Mouse (Mus musculus): ENCODE data around the gene Ptprh. TPM values are rescaled to one million over a fixed set of nuclear protein-coding genes. Genes with fewer than 3 reads are reported as not detected.

Ptprh gene
- polyA plus RNA-seq, 2 experiments: 0.03 TPM; not detected in 1

GRCm38 (mm10) chr7:4503858-4504257 is 100.0 kb downstream of the Ptprh start:
- no peak for TF ChIP-seq POLR2A (IDR thresholded peaks at IDR 0.05; ENCODE audit: borderline replicate concordance, extremely low read depth, insufficient read depth, insufficient read length)
- peaks cover 17% of the 10 kb centered on the region for H3K4me1 ChIP-seq (ENCODE audit: control insufficient read depth, insufficient read depth, low read length)
- ATAC-seq (ENCODE audit: low FRiP score, low read depth) (no peak), DNase-seq (ENCODE audit: low spot score) (no peak)
- no peaks in the 10 kb centered on the region for H3K27me3 ChIP-seq (ENCODE audit: control insufficient read depth, insufficient read depth, low read length)
- 75% methylated on average over 5 of the region's 5 CpGs for WGBS
- H3K27ac ChIP-seq (replicated peaks; ENCODE audit: low read depth, low read length): no peak overlapping the region
- no peaks in the 10 kb centered on the region for H3K36me3 ChIP-seq (ENCODE audit: control insufficient read depth, insufficient read depth, low read length)
- H3K4me2 ChIP-seq (replicated peaks; ENCODE audit: low read depth, low read length, severe bottlenecking): no peak overlapping the region
- H3K9ac ChIP-seq (ENCODE audit: low read depth, low read length, severe bottlenecking): no peak overlapping the region
- H3K9me3 ChIP-seq (ENCODE audit: control insufficient read depth, low read length): no peaks in the 10 kb centered on the region
- H3K4me3 ChIP-seq (replicated peaks; ENCODE audit: low read length): no peak overlapping the region

- Histone ChIP-seq H3K9ac (ENCODE audit: low read depth, low read length, severe bottlenecking) (no peak overlapping the region), H3K4me3 (replicated peaks; ENCODE audit: low read length) (no peak overlapping the region), H3K27ac (replicated peaks; ENCODE audit: low read depth, low read length) (no peak overlapping the region), H3K36me3 (ENCODE audit: control insufficient read depth, insufficient read depth, low read length) (no peaks in the 10 kb centered on the region), H3K27me3 (ENCODE audit: control insufficient read depth, insufficient read depth, low read length) (no peaks in the 10 kb centered on the region), H3K9me3 (ENCODE audit: control insufficient read depth, low read length) (no peaks in the 10 kb centered on the region), H3K4me1 (ENCODE audit: control insufficient read depth, insufficient read depth, low read length) (peaks cover 24% of the 10 kb centered on the region), H3K4me2 (replicated peaks; ENCODE audit: low read depth, low read length, severe bottlenecking) (no peak overlapping the region)
- ATAC-seq (ENCODE audit: low FRiP score, low read depth): no peak
- WGBS: 85% methylated on average over 4 of the region's 4 CpGs
- no peak for DNase-seq (ENCODE audit: low spot score)
- TF ChIP-seq POLR2A (IDR thresholded peaks at IDR 0.05; ENCODE audit: borderline replicate concordance, extremely low read depth, insufficient read depth, insufficient read length): no peak
These were observed 100.7 kb downstream of the Ptprh start for GRCm38 (mm10) chr7:4503100-4503499.

GRCm38 (mm10) chr7:4502421-4503090 is 101.3 kb downstream of the Ptprh start:
- TF ChIP-seq POLR2A (IDR thresholded peaks at IDR 0.05; ENCODE audit: borderline replicate concordance, extremely low read depth, insufficient read depth, insufficient read length): no peak
- peak; percentile 78 for DNase-seq (ENCODE audit: low spot score)
- no peak overlapping the region; the same call in 1 of the 2 replicates for H3K27ac ChIP-seq (replicated peaks; ENCODE audit: low read depth, low read length)

GRCm38 (mm10) chr7:4501558-4502397 is 102.1 kb downstream of the Ptprh start, which contains the start of gene Ppp1r12c:
Ppp1r12c (minus strand) TSS chr7:4501680.
- TF ChIP-seq POLR2A (IDR thresholded peaks at IDR 0.05; ENCODE audit: borderline replicate concordance, extremely low read depth, insufficient read depth, insufficient read length): 0 out of 2 replicates have a peak, but pooled peaks have one; percentile 43
- H3K27me3 ChIP-seq (ENCODE audit: control insufficient read depth, insufficient read depth, low read length): no peaks in the 10 kb centered on the region
- H3K4me2 ChIP-seq (replicated peaks; ENCODE audit: low read depth, low read length, severe bottlenecking): peak within 1 kb of the TSS; percentile 73
- peaks cover 29% of the 10 kb centered on the region for H3K4me1 ChIP-seq (ENCODE audit: control insufficient read depth, insufficient read depth, low read length)
- ATAC-seq (ENCODE audit: low FRiP score, low read depth) (peak; percentile 94), DNase-seq (ENCODE audit: low spot score) (peak; percentile 94)
- WGBS: under 1% methylated on average over 40 of the region's 62 CpGs
- peaks cover 8% of the 10 kb centered on the region for H3K36me3 ChIP-seq (ENCODE audit: control insufficient read depth, insufficient read depth, low read length)
- no peaks in the 10 kb centered on the region for H3K9me3 ChIP-seq (ENCODE audit: control insufficient read depth, low read length)
- peak within 1 kb of the TSS; percentile 88 for H3K27ac ChIP-seq (replicated peaks; ENCODE audit: low read depth, low read length)
- H3K4me3 ChIP-seq (replicated peaks; ENCODE audit: low read length): peak within 1 kb of the TSS; percentile 78
- H3K9ac ChIP-seq (ENCODE audit: low read depth, low read length, severe bottlenecking): peak within 1 kb of the TSS; percentile 91

More at GRCm38 (mm10) chr7:4502421-4503090, 101.3 kb downstream of the Ptprh start:
- H3K4me3 ChIP-seq (replicated peaks; ENCODE audit: low read length): peak overlapping the region; percentile 78
- no peaks in the 10 kb centered on the region for H3K9me3 ChIP-seq (ENCODE audit: control insufficient read depth, low read length)
- peaks cover 29% of the 10 kb centered on the region for H3K4me1 ChIP-seq (ENCODE audit: control insufficient read depth, insufficient read depth, low read length)
- ATAC-seq (ENCODE audit: low FRiP score, low read depth): 0 out of 2 replicates have a peak, but pooled peaks have one; percentile 15
- H3K27me3 ChIP-seq (ENCODE audit: control insufficient read depth, insufficient read depth, low read length): no peaks in the 10 kb centered on the region
- no peaks in the 10 kb centered on the region for H3K36me3 ChIP-seq (ENCODE audit: control insufficient read depth, insufficient read depth, low read length)
- peak overlapping the region; percentile 73 for H3K4me2 ChIP-seq (replicated peaks; ENCODE audit: low read depth, low read length, severe bottlenecking)
- no peak overlapping the region for H3K9ac ChIP-seq (ENCODE audit: low read depth, low read length, severe bottlenecking)
- 11% methylated on average over 14 of the region's 14 CpGs for WGBS

GRCm38 (mm10) chr7:4500892-4501471 is 102.9 kb downstream of the Ptprh start:
- no peak for DNase-seq (ENCODE audit: low spot score)
- H3K9ac ChIP-seq (ENCODE audit: low read depth, low read length, severe bottlenecking): peak overlapping the region; percentile 91
- H3K27me3 ChIP-seq (ENCODE audit: control insufficient read depth, insufficient read depth, low read length): no peaks in the 10 kb centered on the region
- H3K4me1 ChIP-seq (ENCODE audit: control insufficient read depth, insufficient read depth, low read length): peaks cover 29% of the 10 kb centered on the region
- H3K9me3 ChIP-seq (ENCODE audit: control insufficient read depth, low read length): no peaks in the 10 kb centered on the region
- peak overlapping the region; percentile 88 for H3K27ac ChIP-seq (replicated peaks; ENCODE audit: low read depth, low read length)
- H3K4me2 ChIP-seq (replicated peaks; ENCODE audit: low read depth, low read length, severe bottlenecking): peak overlapping the region; percentile 73
- TF ChIP-seq POLR2A (IDR thresholded peaks at IDR 0.05; ENCODE audit: borderline replicate concordance, extremely low read depth, insufficient read depth, insufficient read length): no peak
- H3K36me3 ChIP-seq (ENCODE audit: control insufficient read depth, insufficient read depth, low read length): peaks cover 15% of the 10 kb centered on the region
- peak overlapping the region; percentile 78 for H3K4me3 ChIP-seq (replicated peaks; ENCODE audit: low read length)
- ATAC-seq (ENCODE audit: low FRiP score, low read depth): peak; percentile 14
- 0% methylated on average over 12 of the region's 52 CpGs for WGBS

All from limb, embryonic 14.5 days (tissue).